Mouse (Mus musculus) embryo, embryonic 11.5 days (tissue): ENCODE data around the gene Olfr1276.

Source experiments
- DNase-seq: peaks from one replicate; pipeline ENCODE4 v3.0.0-alpha.2; 2012; ENCODE audit warnings: low read depth, low spot score

Olfr1276 gene

GRCm38 (mm10) chr2:111254216-111254615, at the start of gene Olfr1276:
TSS of gene Olfr1276 (plus strand) at chr2:111254516.
- DNase-seq = no peak

GRCm38 (mm10) chr2:111229502-111229901, 24.8 kb upstream of the Olfr1276 start, which contains the start of gene 4930430A15Rik:
TSS of gene 4930430A15Rik (minus strand) at chr2:111229602.
- DNase-seq = no peak

- no peak for DNase-seq
These were observed 19.1 kb upstream of the Olfr1276 start, which contains the start of gene Olfr1275 for GRCm38 (mm10) chr2:111235186-111235585. TSS of gene Olfr1275 (minus strand) at chr2:111235286.

GRCm38 (mm10) chr2:111274006-111274405, 19.7 kb downstream of the Olfr1276 start, which contains the start of gene Olfr1277:
TSS of gene Olfr1277 (minus strand) at chr2:111274106.
- no peak for DNase-seq

GRCm38 (mm10) chr2:111289836-111290235, 35.5 kb downstream of the Olfr1276 start, which contains the start of gene Olfr1278:
TSS of gene Olfr1278 (plus strand) at chr2:111290136.
- DNase-seq = no peak

- no peak for DNase-seq
These were observed 44.2 kb downstream of the Olfr1276 start for GRCm38 (mm10) chr2:111298541-111298940.

- DNase-seq = no peak
These were observed 46.1 kb downstream of the Olfr1276 start, which contains the start of gene Olfr1279 for GRCm38 (mm10) chr2:111300374-111300773. TSS of gene Olfr1279 (plus strand) at chr2:111300635.
